Mouse (Mus musculus): ENCODE data around the gene Rnf31.

The Rnf31 gene

GRCm38 (mm10) chr14:55591331-55591891 is at the start of gene Rnf31:
Gene Rnf31 (plus strand): TSS chr14:55591708.
- peak; percentile 78 for DNase-seq (ENCODE audit: low spot score in 2 of 2)

- no peak for DNase-seq (ENCODE audit: low spot score in 2 of 2)
Observed at GRCm38 (mm10) chr14:55542268-55542667, 49.2 kb upstream of the Rnf31 start.

- DNase-seq (ENCODE audit: low spot score in 2 of 2), result no peak
Observed at GRCm38 (mm10) chr14:55544334-55544733, 47.2 kb upstream of the Rnf31 start.

GRCm38 (mm10) chr14:55550191-55550590 is 41.3 kb upstream of the Rnf31 start:
- DNase-seq (ENCODE audit: low spot score in 2 of 2), result no peak

- no peak for DNase-seq (ENCODE audit: low spot score in 2 of 2)
Observed at GRCm38 (mm10) chr14:55551347-55551746, 40.2 kb upstream of the Rnf31 start.

- no peak for DNase-seq (ENCODE audit: low spot score in 2 of 2)
Observed at GRCm38 (mm10) chr14:55551794-55552193, 39.7 kb upstream of the Rnf31 start.

- DNase-seq (ENCODE audit: low spot score in 2 of 2), result no peak
Observed at GRCm38 (mm10) chr14:55554635-55555034, 36.9 kb upstream of the Rnf31 start.

- no peak for DNase-seq (ENCODE audit: low spot score in 2 of 2)
Observed at GRCm38 (mm10) chr14:55555788-55556187, 35.7 kb upstream of the Rnf31 start.

- peak; percentile 77 to 87 for DNase-seq (ENCODE audit: low spot score in 2 of 2)
Observed at GRCm38 (mm10) chr14:55557003-55557402, 34.5 kb upstream of the Rnf31 start.

GRCm38 (mm10) chr14:55557587-55557986 is 33.9 kb upstream of the Rnf31 start:
- DNase-seq (ENCODE audit: low spot score in 2 of 2), result no peak

GRCm38 (mm10) chr14:55558740-55559448 is 32.6 kb upstream of the Rnf31 start:
- DNase-seq (ENCODE audit: low spot score in 2 of 2), result no peak

- DNase-seq (ENCODE audit: low spot score in 2 of 2), result peak; percentile 89 to 90
Observed at GRCm38 (mm10) chr14:55559799-55560201, 31.7 kb upstream of the Rnf31 start, which contains the start of gene Dcaf11. Gene Dcaf11 (plus strand): TSS chr14:55560006.

GRCm38 (mm10) chr14:55560202-55561073 is 31.1 kb upstream of the Rnf31 start, which contains the start of gene A730061H03Rik:
Gene A730061H03Rik (minus strand): TSS chr14:55560406.
- peak; percentile 99 for DNase-seq (ENCODE audit: low spot score in 2 of 2)

GRCm38 (mm10) chr14:55561860-55562259 is 29.6 kb upstream of the Rnf31 start:
- no peak for DNase-seq (ENCODE audit: low spot score in 2 of 2)

- no peak for DNase-seq (ENCODE audit: low spot score in 2 of 2)
Observed at GRCm38 (mm10) chr14:55563249-55563648, 28.3 kb upstream of the Rnf31 start.

- no peak for DNase-seq (ENCODE audit: low spot score in 2 of 2)
Observed at GRCm38 (mm10) chr14:55565748-55566147, 25.8 kb upstream of the Rnf31 start.

- DNase-seq (ENCODE audit: low spot score in 2 of 2), result no peak
Observed at GRCm38 (mm10) chr14:55567496-55567895, 24.0 kb upstream of the Rnf31 start.

- DNase-seq (ENCODE audit: low spot score in 2 of 2), result no peak
Observed at GRCm38 (mm10) chr14:55570588-55570987, 20.9 kb upstream of the Rnf31 start.

- no peak for DNase-seq (ENCODE audit: low spot score in 2 of 2)
Observed at GRCm38 (mm10) chr14:55571760-55572159, 19.7 kb upstream of the Rnf31 start.

- no peak for DNase-seq (ENCODE audit: low spot score in 2 of 2)
Observed at GRCm38 (mm10) chr14:55575302-55575701, 16.2 kb upstream of the Rnf31 start, which contains the start of gene Fitm1. Gene Fitm1 (plus strand): TSS chr14:55575617.

GRCm38 (mm10) chr14:55575711-55576110 is 15.8 kb upstream of the Rnf31 start:
- DNase-seq (ENCODE audit: low spot score in 2 of 2), result no peak

GRCm38 (mm10) chr14:55576376-55576775 is 15.1 kb upstream of the Rnf31 start:
- peak in 1 of 2 experiments; percentile 35 for DNase-seq (ENCODE audit: low spot score in 2 of 2)

Data from natural killer cell, adult 2 months (primary cell).